Mouse (Mus musculus) forebrain, embryonic 15.5 days (tissue): ENCODE results near the gene Tango2. TPM values are rescaled to one million over a fixed set of nuclear protein-coding genes. Genes with fewer than 3 reads are reported as not detected.
"Not testable (repeated sequence)": the region's sequence is repeated elsewhere in the genome, so short reads cannot be mapped to it uniquely, and the experiment has no call there.

Source experiments
- ATAC-seq: fragments of 200-750 bp; cut with Nextera tagmentation; replicated peaks from 2 replicates; pipeline ENCODE4 v1.8.0; 2017; ENCODE audit warnings: mild to moderate bottlenecking, moderate TSS enrichment, moderate library complexity
- H3K27ac ChIP-seq: fragments of 300-500 bp; sonication (generic); replicated peaks from 2 replicates; pipeline ENCODE4 v1.5.1; 2015; ENCODE audit warnings: mild to moderate bottlenecking, inconsistent platforms
- H3K27me3 ChIP-seq: fragments of 300-500 bp; sonication (generic); 2 replicates; pipeline ENCODE4 v1.6.1; 2015; ENCODE audit warnings: inconsistent platforms
- H3K36me3 ChIP-seq: fragments of 300-500 bp; sonication (generic); 2 replicates; pipeline ENCODE4 v1.6.1; 2015; ENCODE audit warnings: mild to moderate bottlenecking, inconsistent platforms
- H3K4me1 ChIP-seq: fragments of 300-500 bp; sonication (generic); 2 replicates; pipeline ENCODE4 v1.6.1; 2015; ENCODE audit warnings: inconsistent platforms
- H3K4me2 ChIP-seq: fragments of 300-500 bp; sonication (generic); replicated peaks from 2 replicates; pipeline ENCODE4 v1.6.1; 2015; ENCODE audit warnings: mild to moderate bottlenecking, inconsistent platforms
- H3K4me3 ChIP-seq: fragments of 300-500 bp; sonication (generic); 2 replicates; pipeline ENCODE4 v1.5.1; 2015; ENCODE audit warnings: mild to moderate bottlenecking, inconsistent platforms
- H3K9ac ChIP-seq: fragments of 300-500 bp; sonication (generic); replicated peaks from 2 replicates; pipeline ENCODE4 v1.6.1; 2015; ENCODE audit warnings: mild to moderate bottlenecking, inconsistent platforms
- H3K9me3 ChIP-seq: fragments of 300-500 bp; sonication (generic); 2 replicates; pipeline ENCODE4 v1.6.1; 2016; ENCODE audit warnings: inconsistent platforms
- WGBS: fragments of 180-500 bp; shearing (Covaris S2); methylation state at CpG from one replicate; pipeline ENCODE4 v1.1.7; 2015; ENCODE audit warnings: mixed read lengths; 5-methylcytosine and 5-hydroxymethylcytosine counted together
- polyA plus RNA-seq: library from polyadenylated mRNA; unstranded; fragments of >200 nt; fragmentation: Nextera tagmentation; extraction: Ambion mirVana; gene quantifications from 2 replicates; pipeline ENCODE4 v1.2.1, GENCODE M21; 2015

Gene Tango2
- polyA plus RNA-seq, 1 experiment from 2014 or later, result 78.1 TPM

GRCm38 (mm10) chr16:18335981-18336380, 11.9 kb downstream of the Tango2 start:
- H3K27me3 ChIP-seq, result no peaks in the 10 kb centered on the region
- no peak for ATAC-seq
- no peak overlapping the region for H3K27ac ChIP-seq
- H3K4me1 ChIP-seq, result peaks cover 12% of the 10 kb centered on the region
- H3K36me3 ChIP-seq, result peaks cover 4% of the 10 kb centered on the region; the same call in 1 of the 2 replicates
- WGBS, result 96% methylated on average over 3 of the region's 3 CpGs
- H3K9ac ChIP-seq, result no peak overlapping the region
- H3K4me2 ChIP-seq, result no peak overlapping the region
- no peak overlapping the region for H3K4me3 ChIP-seq
- no peaks in the 10 kb centered on the region for H3K9me3 ChIP-seq

DNA sequence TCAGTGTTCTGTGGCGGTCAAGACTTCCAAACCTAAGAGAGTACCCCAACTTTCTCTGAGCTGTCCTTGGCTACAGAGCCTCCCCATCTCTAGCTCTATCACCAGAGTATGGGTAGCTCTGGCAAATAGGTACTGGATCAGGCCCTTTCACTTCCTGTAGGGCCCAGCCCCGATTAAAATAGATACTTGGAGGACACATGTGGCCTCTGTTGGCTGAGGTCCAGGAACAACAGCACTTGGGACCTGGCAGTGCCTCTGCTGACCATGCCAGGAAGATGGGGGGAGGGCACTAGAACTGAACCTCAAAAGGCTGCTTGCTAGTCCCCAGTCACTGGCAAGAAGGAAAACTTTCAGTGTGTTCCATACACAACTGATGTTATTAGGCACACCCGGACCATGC, 13.9 kb downstream of the Tango2 start:
- ATAC-seq, result no peak

DNA sequence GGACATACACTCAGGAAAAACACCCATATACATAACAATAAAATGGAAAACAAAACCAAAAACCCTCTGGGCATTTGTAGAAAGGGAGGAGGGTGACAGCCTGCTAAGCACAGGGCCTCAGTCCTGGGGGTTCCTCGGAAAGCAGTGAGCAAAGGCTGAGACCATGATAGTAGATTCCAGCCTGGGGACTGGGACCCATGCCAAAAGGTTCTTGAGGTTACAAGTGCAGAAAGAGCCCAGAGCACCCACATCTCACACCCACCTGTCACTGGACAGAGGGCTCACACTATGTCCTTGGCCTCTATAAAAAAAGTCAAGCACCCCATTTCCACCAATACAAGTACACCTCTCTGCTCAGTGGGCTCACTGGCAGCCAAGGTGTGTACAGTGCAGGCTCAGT, 19.4 kb downstream of the Tango2 start:
- no peak overlapping the region for H3K27ac ChIP-seq
- no peak overlapping the region for H3K4me2 ChIP-seq
- H3K27me3 ChIP-seq, result no peaks in the 10 kb centered on the region
- 48% methylated on average over 1 of the region's 1 CpGs for WGBS
- H3K4me1 ChIP-seq, result no peaks in the 10 kb centered on the region
- H3K36me3 ChIP-seq, result peaks cover 4% of the 10 kb centered on the region; the same call in 1 of the 2 replicates
- no peak overlapping the region for H3K4me3 ChIP-seq
- no peak for ATAC-seq
- H3K9ac ChIP-seq, result no peak overlapping the region
- H3K9me3 ChIP-seq, result no peaks in the 10 kb centered on the region

More for the DNA sequence above, 13.9 kb downstream of the Tango2 start:
- H3K4me2 ChIP-seq, result no peak overlapping the region
- H3K4me1 ChIP-seq, result no peaks in the 10 kb centered on the region
- H3K4me3 ChIP-seq, result no peak overlapping the region
- WGBS, result 88% methylated on average over 3 of the region's 3 CpGs
- no peak overlapping the region for H3K27ac ChIP-seq
- H3K9me3 ChIP-seq, result no peaks in the 10 kb centered on the region
- H3K27me3 ChIP-seq, result no peaks in the 10 kb centered on the region
- peaks cover 4% of the 10 kb centered on the region; the same call in 1 of the 2 replicates for H3K36me3 ChIP-seq
- no peak overlapping the region for H3K9ac ChIP-seq

DNA sequence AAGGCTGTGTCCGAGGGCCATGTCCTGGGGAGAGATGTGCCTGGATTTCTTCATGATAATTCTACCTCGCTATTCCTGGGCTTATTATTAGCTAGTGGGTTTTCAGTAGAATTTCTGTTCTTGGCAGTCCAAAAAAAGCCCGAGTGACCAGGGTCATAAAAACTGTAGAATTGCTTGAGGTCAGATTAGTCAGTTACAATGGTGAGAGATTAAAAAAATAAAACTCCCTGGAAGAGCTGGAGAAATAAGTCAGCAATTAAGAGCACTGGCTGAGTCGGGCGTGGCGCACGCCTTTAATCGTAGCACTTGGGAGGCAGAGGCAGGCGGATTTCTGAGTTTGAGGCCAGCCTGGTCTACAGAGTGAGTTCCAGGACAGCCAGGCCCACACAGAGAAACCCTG, 20.0 kb downstream of the Tango2 start:
- ATAC-seq, result no peak
- H3K9me3 ChIP-seq, result no peaks in the 10 kb centered on the region

GRCm38 (mm10) chr16:18325741-18326140, 22.2 kb downstream of the Tango2 start:
- Histone ChIP-seq H3K9me3 (no peaks in the 10 kb centered on the region), H3K9ac (no peak overlapping the region), H3K27ac (no peak overlapping the region), H3K4me2 (no peak overlapping the region), H3K36me3 (peaks cover 18% of the 10 kb centered on the region), H3K27me3 (no peaks in the 10 kb centered on the region), H3K4me1 (no peaks in the 10 kb centered on the region), H3K4me3 (no peak overlapping the region)
- WGBS, result 77% methylated on average over 4 of the region's 4 CpGs
- ATAC-seq, result no peak

More for the DNA sequence above, 20.0 kb downstream of the Tango2 start:
- H3K27me3 ChIP-seq, result no peaks in the 10 kb centered on the region
- H3K4me3 ChIP-seq, result no peak overlapping the region
- peaks cover 5% of the 10 kb centered on the region; the same call in 1 of the 2 replicates for H3K36me3 ChIP-seq
- no peak overlapping the region for H3K27ac ChIP-seq
- H3K9ac ChIP-seq, result no peak overlapping the region
- H3K4me1 ChIP-seq, result no peaks in the 10 kb centered on the region
- H3K4me2 ChIP-seq, result no peak overlapping the region
- WGBS, result 91% methylated on average over 9 of the region's 9 CpGs

- peaks cover 23% of the 10 kb centered on the region for H3K36me3 ChIP-seq
- H3K9ac ChIP-seq, result no peak overlapping the region
- no peaks in the 10 kb centered on the region for H3K27me3 ChIP-seq
- no peaks in the 10 kb centered on the region for H3K9me3 ChIP-seq
- H3K4me2 ChIP-seq, result no peak overlapping the region
- no peaks in the 10 kb centered on the region for H3K4me1 ChIP-seq
- WGBS, result 78% methylated on average over 6 of the region's 6 CpGs
- ATAC-seq, result no peak
- no peak overlapping the region for H3K4me3 ChIP-seq
- no peak overlapping the region for H3K27ac ChIP-seq
These were observed 23.9 kb downstream of the Tango2 start for GRCm38 (mm10) chr16:18324031-18324430.

GRCm38 (mm10) chr16:18323460-18323859, 24.4 kb downstream of the Tango2 start:
- Histone ChIP-seq H3K9me3 (no peaks in the 10 kb centered on the region), H3K4me3 (no peak overlapping the region), H3K4me1 (no peaks in the 10 kb centered on the region), H3K36me3 (peaks cover 23% of the 10 kb centered on the region), H3K9ac (no peak overlapping the region), H3K27me3 (no peaks in the 10 kb centered on the region), H3K4me2 (no peak overlapping the region), H3K27ac (no peak overlapping the region)
- 86% methylated on average over 2 of the region's 2 CpGs for WGBS
- ATAC-seq, result no peak

DNA sequence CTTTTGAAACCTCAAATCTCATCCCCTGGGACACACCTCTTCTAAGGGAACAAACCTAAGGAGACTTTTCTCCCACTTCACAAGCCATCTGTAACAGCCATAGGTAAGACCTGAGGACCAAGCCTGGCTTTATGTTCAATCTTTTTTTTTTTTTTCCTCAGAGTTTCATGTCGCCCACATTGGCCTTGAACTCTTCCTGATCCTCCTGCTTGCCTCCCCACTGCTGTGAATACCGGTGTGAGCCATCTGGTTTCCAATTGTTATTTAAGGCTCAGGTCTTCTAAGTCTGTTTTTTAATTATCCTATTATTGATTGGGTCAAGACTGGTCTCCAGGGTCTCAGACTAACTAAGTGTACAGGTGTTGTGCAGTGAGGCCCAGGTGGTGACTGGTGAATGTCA, 26.5 kb downstream of the Tango2 start:
- Histone ChIP-seq H3K4me3 (no peak overlapping the region), H3K4me1 (no peaks in the 10 kb centered on the region), H3K27ac (no peak overlapping the region), H3K9ac (no peak overlapping the region), H3K9me3 (no peaks in the 10 kb centered on the region), H3K36me3 (peaks cover 23% of the 10 kb centered on the region), H3K4me2 (no peak overlapping the region), H3K27me3 (no peaks in the 10 kb centered on the region)
- 79% methylated on average over 2 of the region's 2 CpGs for WGBS
- no peak for ATAC-seq

GRCm38 (mm10) chr16:18318992-18319391, 28.9 kb downstream of the Tango2 start:
- Histone ChIP-seq H3K9ac (no peak overlapping the region), H3K4me2 (no peak overlapping the region), H3K9me3 (no peaks in the 10 kb centered on the region), H3K36me3 (peaks cover 21% of the 10 kb centered on the region), H3K27ac (no peak overlapping the region), H3K27me3 (no peaks in the 10 kb centered on the region), H3K4me1 (no peaks in the 10 kb centered on the region), H3K4me3 (no peak overlapping the region)
- WGBS, result 82% methylated on average over 3 of the region's 3 CpGs
- no peak for ATAC-seq

GRCm38 (mm10) chr16:18308159-18308558, 39.7 kb downstream of the Tango2 start:
- no peak for ATAC-seq
- H3K4me2 ChIP-seq, result no peak overlapping the region
- no peaks in the 10 kb centered on the region for H3K4me1 ChIP-seq
- no peaks in the 10 kb centered on the region for H3K9me3 ChIP-seq
- WGBS, result 90% methylated on average over 1 of the region's 1 CpGs
- H3K27me3 ChIP-seq, result no peaks in the 10 kb centered on the region
- H3K9ac ChIP-seq, result no peak overlapping the region
- peaks cover 40% of the 10 kb centered on the region for H3K36me3 ChIP-seq
- no peak overlapping the region for H3K27ac ChIP-seq
- no peak overlapping the region for H3K4me3 ChIP-seq

GRCm38 (mm10) chr16:18289614-18290013, 58.3 kb downstream of the Tango2 start:
- not testable (repeated sequence) for H3K36me3 ChIP-seq, ATAC-seq, H3K9me3 ChIP-seq, H3K27me3 ChIP-seq
- Histone ChIP-seq H3K4me2 (peak overlapping the region; percentile 85), H3K9ac (peak overlapping the region; percentile 38), H3K27ac (peak overlapping the region; percentile 67), H3K4me1 (peaks cover 36% of the 10 kb centered on the region), H3K4me3 (peak overlapping the region; percentile 89)
- 4% methylated on average over 10 of the region's 10 CpGs for WGBS

- Histone ChIP-seq H3K36me3 (peaks cover 9% of the 10 kb centered on the region), H3K9me3 (no peaks in the 10 kb centered on the region), H3K27me3 (no peaks in the 10 kb centered on the region), H3K9ac (peak within 1 kb of the TSS; percentile 95), H3K27ac (peak within 1 kb of the TSS; percentile 81), H3K4me1 (peaks cover 36% of the 10 kb centered on the region), H3K4me2 (peak within 1 kb of the TSS; percentile 85), H3K4me3 (peak within 1 kb of the TSS; percentile 89)
- peak; percentile 100 for ATAC-seq
- WGBS, result under 1% methylated on average over 64 of the region's 71 CpGs
These were observed 58.8 kb downstream of the Tango2 start, which contains the start of gene Dgcr8 for GRCm38 (mm10) chr16:18289067-18289588. Dgcr8 (minus strand) TSS chr16:18289246.

GRCm38 (mm10) chr16:18288581-18289061, 59.3 kb downstream of the Tango2 start:
- Histone ChIP-seq H3K9me3 (no peaks in the 10 kb centered on the region), H3K4me3 (peak overlapping the region; percentile 89), H3K9ac (peak overlapping the region; percentile 95), H3K36me3 (peaks cover 14% of the 10 kb centered on the region), H3K4me1 (peaks cover 36% of the 10 kb centered on the region), H3K27ac (peak overlapping the region; percentile 81), H3K27me3 (no peaks in the 10 kb centered on the region), H3K4me2 (peak overlapping the region; percentile 85)
- WGBS, result 0% methylated on average over 29 of the region's 31 CpGs
- peak; percentile 80 for ATAC-seq
